Mouse (Mus musculus) small intestine, adult 10 weeks (tissue): ENCODE measurements around the gene Ccdc124. TPM values are rescaled to one million over a fixed set of nuclear protein-coding genes. Genes with fewer than 3 reads are reported as not detected.

ENCODE experiments used
- polyA plus RNA-seq: library from polyadenylated mRNA; stranded (reverse); fragments of 350-450 nt; fragmentation: Illumina TruSeq; extraction: RNeasy Lipid Tissue Mini Kit (QIAGEN cat#74804); gene quantifications from one replicate; pipeline ENCODE4 v1.2.3, GENCODE M21; 2014; ENCODE audit warnings: low replicate concordance

Ccdc124 gene
- polyA plus RNA-seq, result not detected

GRCm38 (mm10) chr8:70873364-70873985 lies at the start of gene Ccdc124:
Ccdc124 (minus strand) TSS chr8:70873935.

GRCm38 (mm10) chr8:70905831-70906736 lies 32.3 kb upstream of the Ccdc124 start, which contains the start of gene Map1s:
Map1s (plus strand) TSS chr8:70905932.

GRCm38 (mm10) chr8:70897021-70897680 lies 23.4 kb upstream of the Ccdc124 start, which contains the start of gene Rpl18a:
Rpl18a (minus strand) TSS chr8:70897412.

GRCm38 (mm10) chr8:70892022-70892895 lies 18.5 kb upstream of the Ccdc124 start, which contains the start of gene Slc5a5:
Slc5a5 (minus strand) TSS chr8:70892757.

GRCm38 (mm10) chr8:70862824-70863641 lies 10.7 kb downstream of the Ccdc124 start, which contains the start of gene Kcnn1:
Kcnn1 (minus strand) TSS chr8:70863258.

GRCm38 (mm10) chr8:70839408-70840351 lies 34.1 kb downstream of the Ccdc124 start, which contains the start of gene Arrdc2:
Arrdc2 (minus strand) TSS chr8:70839720.

Other genes starting within 250 kb of the Ccdc124 start
- not detected for gene Gdf15, start 241.5 kb downstream of the Ccdc124 start, polyA plus RNA-seq
- gene Pgpep1, start 213.5 kb downstream of the Ccdc124 start, polyA plus RNA-seq, result 22.3 TPM
- not detected for gene Lsm4, start 200.7 kb downstream of the Ccdc124 start, polyA plus RNA-seq
- gene Jund, start 175.0 kb downstream of the Ccdc124 start, polyA plus RNA-seq, result 15.4 TPM
- not detected for gene Iqcn, start 170.5 kb downstream of the Ccdc124 start, polyA plus RNA-seq
- 3.4 TPM for gene Gm3336, start 155.4 kb downstream of the Ccdc124 start, polyA plus RNA-seq
- gene Pde4c, start 150.2 kb downstream of the Ccdc124 start, polyA plus RNA-seq, result not detected
- 0.97 TPM for gene Rab3a, start 119.3 kb downstream of the Ccdc124 start, polyA plus RNA-seq
- gene Mpv17l2, start 113.0 kb downstream of the Ccdc124 start, polyA plus RNA-seq, result 0.48 TPM
- 0.45 TPM for gene Pik3r2, start 97.2 kb downstream of the Ccdc124 start, polyA plus RNA-seq
- gene Mast3, start 68.9 kb downstream of the Ccdc124 start, polyA plus RNA-seq, result 1.1 TPM
- not detected for gene Il12rb1, start 65.5 kb downstream of the Ccdc124 start, polyA plus RNA-seq
- gene Arrdc2, start 34.2 kb downstream of the Ccdc124 start, polyA plus RNA-seq, result not detected
- not detected for gene Kcnn1, start 10.7 kb downstream of the Ccdc124 start, polyA plus RNA-seq
- not detected for gene Slc5a5, start 18.8 kb upstream of the Ccdc124 start, polyA plus RNA-seq
- 7.8 TPM for gene Rpl18a, start 23.5 kb upstream of the Ccdc124 start, polyA plus RNA-seq
- gene Map1s, start 32.0 kb upstream of the Ccdc124 start, polyA plus RNA-seq, result 0.85 TPM